Mouse (Mus musculus) limb, embryonic 14.5 days (tissue): ENCODE data around the gene Fads2. TPM values are rescaled to one million over a fixed set of nuclear protein-coding genes. Genes with fewer than 3 reads are reported as not detected.

Experiments used
- ATAC-seq: fragments of 200-750 bp; cut with Nextera tagmentation; 2 replicates; pipeline ENCODE4 v1.8.0; 2017; ENCODE audit warnings: low read depth, moderate number of reproducible peaks, moderate TSS enrichment; ENCODE audit not compliant: low FRiP score
- DNase-seq: peaks from one replicate; pipeline ENCODE4 v3.0.0-alpha.2; 2015; ENCODE audit warnings: low spot score
- H3K27ac ChIP-seq: fragments of 300-500 bp; sonication (generic); replicated peaks from 2 replicates; pipeline ENCODE4 v1.5.1; 2014; ENCODE audit warnings: low read depth, mild to moderate bottlenecking, low read length, moderate library complexity, mixed read lengths
- H3K27me3 ChIP-seq: fragments of 300-500 bp; sonication (generic); 2 replicates; pipeline ENCODE4 v1.6.1; 2014; ENCODE audit warnings: low read length, mixed read lengths; ENCODE audit not compliant: control insufficient read depth, insufficient read depth
- H3K36me3 ChIP-seq: fragments of 300-500 bp; sonication (generic); 2 replicates; pipeline ENCODE4 v1.6.1; 2014; ENCODE audit warnings: mild to moderate bottlenecking, low read length, moderate library complexity, mixed read lengths; ENCODE audit not compliant: control insufficient read depth, insufficient read depth
- H3K4me1 ChIP-seq: fragments of 300-500 bp; sonication (generic); 2 replicates; pipeline ENCODE4 v1.6.1; 2014; ENCODE audit warnings: antibody characterized with exemption, low read length, mixed read lengths; ENCODE audit not compliant: control insufficient read depth, insufficient read depth
- H3K4me2 ChIP-seq: fragments of 300-500 bp; sonication (generic); replicated peaks from 2 replicates; pipeline ENCODE4 v1.6.1; 2014; ENCODE audit warnings: low read depth, mild to moderate bottlenecking, low read length, moderate library complexity; ENCODE audit not compliant: severe bottlenecking
- H3K4me3 ChIP-seq: fragments of 300-500 bp; sonication (generic); replicated peaks from 2 replicates; pipeline ENCODE4 v1.5.1; 2014; ENCODE audit warnings: low read length
- H3K9ac ChIP-seq: fragments of 300-500 bp; sonication (generic); 2 replicates; pipeline ENCODE4 v1.6.1; 2014; ENCODE audit warnings: mild to moderate bottlenecking, low read depth, low read length, moderate library complexity; ENCODE audit not compliant: severe bottlenecking
- H3K9me3 ChIP-seq: fragments of 300-500 bp; sonication (generic); 2 replicates; pipeline ENCODE4 v1.6.1; 2016; ENCODE audit warnings: low read length; ENCODE audit not compliant: control insufficient read depth
- POLR2A ChIP-seq: fragments of 200-500 bp; IDR thresholded peaks from 2 replicates; pipeline ENCODE4 v1.8.0; 2012; ENCODE audit warnings: inconsistent platforms, mild to moderate bottlenecking, moderate library complexity, borderline replicate concordance; ENCODE audit not compliant: insufficient read depth, insufficient read length; ENCODE audit errors: extremely low read depth
- WGBS: fragments of 180-500 bp; shearing (Covaris S2); extraction: QIAGEN DNeasy Blood & Tissue Kit; methylation state at CpG from one replicate; pipeline ENCODE4 v1.1.7; 2014; 5-methylcytosine and 5-hydroxymethylcytosine counted together
- polyA plus RNA-seq, 2 experiments: library from polyadenylated mRNA; depleted of rRNA in 1 of 2; stranded (reverse) in 1 of 2; unstranded in 1 of 2; fragments of >200 nt; fragmentation: Nextera tagmentation in 1 of 2; extraction: Ambion mirVana in 1 of 2; gene quantifications; 2 replicates each; pipeline versions ENCODE4 v1.2.1 to v1.2.3; 2012 to 2014

Fads2 gene
- polyA plus RNA-seq, 2 experiments, result 26.4 to 80.3 TPM

DNA sequence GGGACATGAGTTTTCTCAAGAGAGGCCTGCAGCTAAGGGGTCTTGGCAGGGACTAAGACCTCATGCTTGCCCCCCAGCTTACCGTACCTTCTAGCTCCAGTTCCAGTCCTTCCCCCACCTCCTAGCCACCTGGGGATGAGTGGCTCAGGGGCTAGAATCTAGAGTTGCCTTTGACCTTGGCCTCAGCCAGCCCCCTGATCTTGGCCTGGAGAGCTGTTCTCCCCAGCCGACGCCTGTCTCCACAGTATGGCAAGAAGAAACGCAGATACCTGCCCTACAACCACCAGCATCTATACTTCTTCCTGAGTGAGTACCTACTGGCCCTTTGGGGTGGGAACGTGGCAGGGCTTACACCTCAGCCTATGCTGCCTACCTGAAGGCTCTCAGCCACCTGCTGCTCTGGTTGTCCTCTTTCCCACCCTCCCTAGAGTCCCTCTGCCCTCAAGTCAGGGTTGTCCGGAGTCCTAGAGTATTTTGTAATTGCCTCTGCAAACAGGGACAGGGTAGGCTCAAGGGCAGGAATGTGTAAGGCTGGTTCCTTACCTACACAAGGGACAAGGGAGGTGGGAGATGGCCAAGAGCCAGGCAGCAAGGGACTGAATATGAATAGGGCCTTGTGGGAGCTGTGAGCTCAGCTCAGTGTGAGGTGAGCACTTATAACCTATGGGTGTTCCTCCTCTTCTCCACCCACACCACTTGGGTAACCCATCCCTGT is 47.0 kb downstream of the Fads2 start:
- Histone ChIP-seq H3K4me3 (no peak overlapping the region), H3K27me3 (no peaks in the 10 kb centered on the region), H3K27ac (no peak overlapping the region), H3K4me1 (peaks cover 11% of the 10 kb centered on the region), H3K36me3 (peaks cover 14% of the 10 kb centered on the region), H3K4me2 (no peak overlapping the region), H3K9me3 (no peaks in the 10 kb centered on the region), H3K9ac (no peak overlapping the region)
- DNase-seq (no peak), ATAC-seq (no peak)
- WGBS, result 83% methylated on average over 6 of the region's 6 CpGs
- no peak for TF ChIP-seq POLR2A

DNA sequence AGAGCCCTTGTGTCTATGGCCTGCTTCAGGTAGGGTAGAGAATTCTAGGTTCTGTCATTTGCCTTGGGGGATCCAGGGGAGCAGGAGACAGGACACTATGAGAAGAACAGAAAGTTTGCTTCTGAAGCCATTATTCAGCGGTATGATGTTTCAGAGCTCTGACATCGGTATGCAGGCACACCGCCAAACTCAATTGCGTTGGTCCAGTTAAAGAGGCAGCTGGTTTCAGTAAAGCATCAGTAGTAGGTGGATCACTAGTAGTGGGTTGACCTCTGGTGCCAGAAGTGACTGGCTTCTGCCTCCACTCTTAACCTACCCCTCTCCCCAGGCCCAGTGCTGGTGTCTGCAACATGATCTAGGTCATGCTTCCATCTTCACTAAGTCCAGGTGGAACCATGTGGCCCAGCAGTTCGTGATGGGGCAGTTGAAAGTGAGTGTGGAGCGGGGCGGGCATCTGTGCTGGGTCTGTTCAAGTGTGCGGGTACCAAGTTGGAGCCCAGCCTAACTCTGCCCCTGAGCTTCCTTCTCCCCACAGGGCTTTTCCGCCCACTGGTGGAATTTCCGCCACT is 47.8 kb downstream of the Fads2 start:
- H3K9ac ChIP-seq, result no peak overlapping the region
- H3K27ac ChIP-seq, result no peak overlapping the region
- H3K27me3 ChIP-seq, result no peaks in the 10 kb centered on the region
- no peak overlapping the region for H3K4me2 ChIP-seq
- peaks cover 12% of the 10 kb centered on the region for H3K4me1 ChIP-seq
- no peak for TF ChIP-seq POLR2A
- WGBS, result 90% methylated on average over 10 of the region's 10 CpGs
- H3K4me3 ChIP-seq, result no peak overlapping the region
- no peak for DNase-seq
- ATAC-seq, result no peak
- peaks cover 14% of the 10 kb centered on the region for H3K36me3 ChIP-seq
- H3K9me3 ChIP-seq, result no peaks in the 10 kb centered on the region

DNA sequence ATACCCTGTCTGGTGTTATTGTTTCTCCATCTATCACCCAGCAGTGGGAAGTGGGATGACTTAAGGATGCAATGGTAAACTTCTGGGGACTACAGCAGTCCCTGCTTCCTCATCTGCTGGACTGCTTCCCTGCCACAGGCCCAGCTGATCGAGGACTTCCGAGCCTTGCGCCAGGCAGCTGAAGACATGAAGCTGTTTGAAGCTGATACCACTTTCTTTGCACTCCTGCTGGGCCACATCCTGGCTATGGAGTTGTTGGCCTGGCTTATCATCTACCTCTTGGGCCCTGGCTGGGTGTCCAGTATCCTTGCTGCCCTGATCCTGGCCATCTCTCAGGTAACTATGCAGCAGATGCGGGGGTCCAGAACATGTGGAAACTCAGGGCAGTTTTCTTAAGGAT is 48.8 kb downstream of the Fads2 start:
- Histone ChIP-seq H3K27ac (no peak overlapping the region), H3K9ac (no peak overlapping the region), H3K4me1 (peaks cover 8% of the 10 kb centered on the region), H3K27me3 (no peaks in the 10 kb centered on the region), H3K4me3 (no peak overlapping the region), H3K4me2 (no peak overlapping the region), H3K36me3 (peaks cover 14% of the 10 kb centered on the region), H3K9me3 (no peaks in the 10 kb centered on the region)
- no peak for TF ChIP-seq POLR2A
- no peak for ATAC-seq
- no peak for DNase-seq
- WGBS, result 87% methylated on average over 4 of the region's 4 CpGs

DNA sequence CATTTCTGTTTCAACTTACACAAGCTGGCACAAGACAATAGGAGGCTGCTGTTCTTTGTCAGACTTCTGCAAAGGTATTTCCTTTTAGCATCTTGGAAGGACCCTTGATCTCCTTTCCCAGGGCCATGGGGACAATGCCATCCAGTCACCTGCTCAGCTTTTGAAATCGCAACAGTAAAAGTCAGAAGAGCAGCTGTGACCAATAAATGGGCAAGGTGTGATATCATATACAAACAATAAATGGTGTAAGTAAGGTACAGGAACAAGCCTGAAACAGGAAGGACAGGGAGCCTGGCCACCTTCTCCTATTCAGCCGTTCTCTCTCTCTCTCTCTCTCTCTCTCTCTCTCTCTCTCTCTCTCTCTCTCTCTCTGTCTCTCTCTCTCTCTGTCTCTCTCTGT is 51.1 kb downstream of the Fads2 start:
- Histone ChIP-seq H3K36me3 (0 out of 2 replicates have a peak, but pooled peaks cover 6% of the 10 kb centered on the region), H3K9ac (no peak overlapping the region), H3K27ac (no peak overlapping the region), H3K4me1 (0 out of 2 replicates have a peak, but pooled peaks cover 3% of the 10 kb centered on the region), H3K27me3 (no peaks in the 10 kb centered on the region), H3K4me3 (no peak overlapping the region), H3K4me2 (no peak overlapping the region), H3K9me3 (no peaks in the 10 kb centered on the region)
- DNase-seq (no peak), ATAC-seq (no peak)
- 61% methylated on average over 2 of the region's 2 CpGs for WGBS
- no peak for TF ChIP-seq POLR2A

- H3K27ac ChIP-seq, result no peak overlapping the region
- no peak overlapping the region for H3K9ac ChIP-seq
- TF ChIP-seq POLR2A, result no peak
- ATAC-seq (no peak), DNase-seq (no peak)
- H3K4me1 ChIP-seq, result 0 out of 2 replicates have a peak, but pooled peaks cover 3% of the 10 kb centered on the region
- no peaks in the 10 kb centered on the region for H3K9me3 ChIP-seq
- H3K4me3 ChIP-seq, result no peak overlapping the region
- no peak overlapping the region for H3K4me2 ChIP-seq
- H3K36me3 ChIP-seq, result no peaks in the 10 kb centered on the region
- no peaks in the 10 kb centered on the region for H3K27me3 ChIP-seq
Observed at GRCm38 (mm10) chr19:10049533-10049932, 52.0 kb downstream of the Fads2 start.
